Mouse (Mus musculus) heart, postnatal 0 days (tissue): Measurements from ENCODE around the gene Mettl8.

Experiments
- CTCF ChIP-seq: IDR thresholded peaks from 2 replicates; pipeline ENCODE4 v1.5.1; 2016; ENCODE audit warnings: antibody characterized with exemption, control low read depth, low read depth
- EP300 ChIP-seq: IDR thresholded peaks from 2 replicates; pipeline ENCODE4 v1.6.1; 2016; ENCODE audit warnings: antibody characterized with exemption, low read depth

GRCm38 (mm10) chr2:70974769-70975168 is 80.6 kb downstream of the Mettl8 start:
- TF ChIP-seq CTCF = no peak
- no peak for TF ChIP-seq EP300
